20 mouse cellular contexts compared by ENCODE assay signal in the genomic region with DNA sequence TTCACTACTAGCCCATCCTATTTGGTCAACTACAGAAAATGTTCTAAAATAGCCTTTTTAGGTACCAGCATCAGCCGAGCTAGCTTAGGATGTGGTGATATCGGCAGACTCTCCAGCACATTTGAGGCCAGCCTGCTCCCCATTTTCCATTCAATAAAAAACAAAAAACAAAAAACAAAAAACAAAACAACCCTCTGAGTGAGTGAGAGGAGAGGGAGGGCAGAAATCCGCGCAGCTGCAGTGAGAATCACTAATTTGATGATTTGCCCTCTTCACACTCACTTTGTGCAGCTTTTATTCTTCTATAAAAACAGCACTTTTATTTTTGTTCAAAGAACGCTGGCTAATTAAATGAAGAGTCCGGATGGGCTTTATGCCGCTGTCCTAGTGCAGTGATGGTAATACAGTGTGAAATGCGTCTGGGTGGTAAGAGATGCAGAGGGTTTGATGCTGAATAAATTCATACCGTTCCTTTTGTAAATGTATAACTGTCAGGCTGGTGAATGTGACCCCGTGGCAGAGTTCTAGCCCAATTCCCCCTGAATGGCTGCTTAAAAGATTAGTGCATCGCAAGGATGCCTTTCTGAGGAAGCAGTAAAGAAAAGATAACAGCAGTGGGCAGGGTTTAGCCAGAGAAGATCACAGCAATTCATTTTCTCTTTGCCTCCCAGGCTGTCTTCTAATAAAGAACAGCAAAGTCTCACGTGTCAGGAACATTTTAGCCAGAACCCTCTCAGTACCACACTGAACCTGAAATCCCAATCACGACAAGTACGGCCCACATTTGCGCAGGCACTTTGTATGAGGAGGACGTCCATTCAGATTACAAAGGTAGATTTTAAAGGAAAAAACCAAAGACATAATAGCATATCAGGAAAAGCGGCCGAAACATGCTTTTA.
DNase-seq lines count a peak whose midpoint lies in the region; ATAC-seq and TF ChIP-seq lines count a peak whose summit lies in the region.
"Had no signal": no experiment of that assay in that cellular context is flagged by ENCODE, and none has a peak within 500 bp of the region (broad histone marks: within the 10 kb centered on the region; RNA-seq: fewer than 3 reads in every experiment).

No protein-coding gene starts in this region.

- no peaks in the 10 kb centered on the region for H3K36me3 ChIP-seq in hindbrain, embryonic 12.5 days
- H3K36me3 ChIP-seq in hindbrain, embryonic 11.5 days (ENCODE audit: control insufficient read depth, insufficient read depth, low read length), result no peaks in the 10 kb centered on the region
- H3K36me3 ChIP-seq in forebrain, embryonic 13.5 days (ENCODE audit: poor library complexity, severe bottlenecking), result no peaks in the 10 kb centered on the region
- H3K36me3 ChIP-seq: heart, embryonic 15.5 days; liver, embryonic 15.5 days; neural tube, embryonic 13.5 days had no signal

- no peak overlapping the region for H3K4me3 ChIP-seq in hindbrain, embryonic 12.5 days
- H3K4me3 ChIP-seq in hindbrain, embryonic 11.5 days (ENCODE audit: low read depth, low read length), result no peak overlapping the region
- no peak overlapping the region for H3K4me3 ChIP-seq in forebrain, embryonic 13.5 days
- H3K4me3 ChIP-seq in olfactory bulb, adult 2 months (ENCODE audit: insufficient read depth, low read depth, low read length), result no peak overlapping the region
- H3K4me3 ChIP-seq: heart, embryonic 15.5 days; limb, embryonic 12.5 days; liver, embryonic 15.5 days; neural tube, embryonic 13.5 days had no signal

- DNase-seq in hindbrain, embryonic 11.5 days (ENCODE audit: low spot score), result no peak
- no peak for DNase-seq in layer of hippocampus, postnatal 25 days (ENCODE audit: extremely low spot score in 1 of 2, low spot score in 1 of 2)
- no peak for DNase-seq in thymus, postnatal 14 days
- DNase-seq: adrenal gland, adult 2 months; embryo, embryonic 11 days; kidney, adult 2 months; kidney, postnatal 4 days; lung, postnatal 10 days; right cerebral cortex, adult 18-20 months; spleen, adult 18-20 months; thymus, postnatal 4 days had no signal

- H3K27ac ChIP-seq in hindbrain, embryonic 12.5 days, result 0 out of 2 replicates have a peak overlapping the region, but pooled peaks have one; percentile 18
- H3K27ac ChIP-seq in hindbrain, embryonic 11.5 days (ENCODE audit: low read depth, low read length), result no peak overlapping the region
- peak overlapping the region; percentile 49 for H3K27ac ChIP-seq in forebrain, embryonic 13.5 days
- peak overlapping the region; percentile 31; the same call in 1 of the 2 replicates for H3K27ac ChIP-seq in olfactory bulb, adult 2 months (ENCODE audit: insufficient read depth, low read depth, low read length)
- H3K27ac ChIP-seq: heart, embryonic 15.5 days; limb, embryonic 12.5 days; liver, embryonic 15.5 days; neural tube, embryonic 13.5 days had no signal

- TF ChIP-seq CTCF in olfactory bulb, adult 2 months (IDR thresholded peaks at IDR 0.05; ENCODE audit: insufficient read depth, low read depth, low read length), result no peak

- no peak for ATAC-seq in hindbrain, embryonic 12.5 days (ENCODE audit: low FRiP score)
- ATAC-seq in hindbrain, embryonic 11.5 days (ENCODE audit: low FRiP score), result no peak
- peak; percentile 75; the same call in 1 of the 2 replicates for ATAC-seq in forebrain, embryonic 13.5 days
- ATAC-seq in megakaryocyte progenitor cell, adult 5-6 weeks (replicated peaks; ENCODE audit: poor library complexity), result peak; percentile 33; the same call in 1 of the 2 replicates
- no peak for ATAC-seq in CD4-positive, CD25-positive, alpha-beta regulatory T cell, adult 4 months

- TF ChIP-seq POLR2A in olfactory bulb, adult 2 months (IDR thresholded peaks at IDR 0.05; ENCODE audit: insufficient read depth, low read depth, low read length), result no peak

- no peaks in the 10 kb centered on the region for H3K9me3 ChIP-seq in hindbrain, embryonic 12.5 days (replicated peaks)
- no peaks in the 10 kb centered on the region for H3K9me3 ChIP-seq in hindbrain, embryonic 11.5 days (ENCODE audit: control insufficient read depth, low read length)
- H3K9me3 ChIP-seq in forebrain, embryonic 13.5 days (replicated peaks), result no peaks in the 10 kb centered on the region
- H3K9me3 ChIP-seq: heart, embryonic 15.5 days; limb, embryonic 12.5 days; liver, embryonic 15.5 days; neural tube, embryonic 13.5 days had no signal

- H3K9ac ChIP-seq in hindbrain, embryonic 12.5 days, result no peak overlapping the region
- H3K9ac ChIP-seq in hindbrain, embryonic 11.5 days (ENCODE audit: low read depth, low read length), result no peak overlapping the region
- no peak overlapping the region for H3K9ac ChIP-seq in forebrain, embryonic 13.5 days
- H3K9ac ChIP-seq: heart, embryonic 15.5 days; limb, embryonic 12.5 days; liver, embryonic 15.5 days; neural tube, embryonic 13.5 days had no signal

- H3K4me1 ChIP-seq in hindbrain, embryonic 12.5 days, result peaks cover 8% of the 10 kb centered on the region; the same call in 1 of the 2 replicates
- no peaks in the 10 kb centered on the region for H3K4me1 ChIP-seq in hindbrain, embryonic 11.5 days (replicated peaks; ENCODE audit: control insufficient read depth, insufficient read depth, low read length)
- H3K4me1 ChIP-seq in forebrain, embryonic 13.5 days, result peaks cover 43% of the 10 kb centered on the region
- H3K4me1 ChIP-seq in olfactory bulb, adult 2 months (ENCODE audit: control insufficient read depth, insufficient read depth, low read length), result peaks cover 7% of the 10 kb centered on the region
- H3K4me1 ChIP-seq: heart, embryonic 15.5 days; limb, embryonic 12.5 days; liver, embryonic 15.5 days had no signal

- H3K4me2 ChIP-seq in hindbrain, embryonic 12.5 days (replicated peaks), result no peak overlapping the region
- H3K4me2 ChIP-seq in hindbrain, embryonic 11.5 days (replicated peaks; ENCODE audit: low read depth, low read length), result no peak overlapping the region
- peak overlapping the region; percentile 33 for H3K4me2 ChIP-seq in forebrain, embryonic 13.5 days
- H3K4me2 ChIP-seq: heart, embryonic 15.5 days; limb, embryonic 12.5 days; liver, embryonic 15.5 days; neural tube, embryonic 13.5 days had no signal

- WGBS in hindbrain, embryonic 12.5 days, result 60% methylated on average over 18 of the region's 18 CpGs
- WGBS in hindbrain, embryonic 11.5 days, result 70% methylated on average over 18 of the region's 18 CpGs
- WGBS in forebrain, embryonic 13.5 days, result 17% methylated on average over 18 of the region's 18 CpGs
- WGBS in olfactory bulb, adult 2 months, result 40% methylated on average over 18 of the region's 18 CpGs

- H3K27me3 ChIP-seq in hindbrain, embryonic 12.5 days, result peaks cover 28% of the 10 kb centered on the region
- H3K27me3 ChIP-seq in hindbrain, embryonic 11.5 days (ENCODE audit: control insufficient read depth, insufficient read depth, low read length), result peaks cover 17% of the 10 kb centered on the region
- peaks cover 30% of the 10 kb centered on the region for H3K27me3 ChIP-seq in forebrain, embryonic 13.5 days
- H3K27me3 ChIP-seq: heart, embryonic 15.5 days; limb, embryonic 12.5 days; liver, embryonic 15.5 days had no signal

Comparison
In these comparisons a context has a peak if more than half of its experiments do, and no peak if none do; other contexts are left out.
1. ATAC-seq: peak in forebrain, embryonic 13.5 days (single experiment) and megakaryocyte progenitor cell, adult 5-6 weeks (single experiment); none in hindbrain, embryonic 12.5 days (single experiment), hindbrain, embryonic 11.5 days (single experiment) and CD4-positive, CD25-positive, alpha-beta regulatory T cell, adult 4 months (single experiment).